Mouse (Mus musculus): ENCODE data around the gene Maged1.

DNA sequence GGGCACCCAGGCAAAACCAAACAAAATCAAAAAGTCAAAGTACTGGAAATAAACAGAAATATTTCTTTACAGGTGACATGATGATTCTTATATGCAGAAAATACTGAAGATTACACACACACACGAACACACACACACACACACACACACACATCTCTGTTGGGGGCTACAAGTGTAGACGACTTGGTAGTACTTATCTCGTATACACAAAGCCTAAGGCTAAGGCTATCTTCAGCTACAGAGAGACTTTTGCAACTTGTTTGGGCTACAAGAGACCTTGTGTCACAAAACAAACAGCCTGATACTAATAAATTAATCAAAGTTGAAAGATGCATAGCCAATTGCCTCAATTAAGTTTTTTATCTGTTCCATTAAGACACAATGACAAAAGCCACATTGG, 19.8 kb downstream of the Maged1 start:
- TF ChIP-seq POLR2A (IDR thresholded peaks at IDR 0.05; ENCODE audit: insufficient read depth, low read depth, low read length) (no peak), CTCF (IDR thresholded peaks at IDR 0.05) (no peak)

All from heart, adult 2 months (tissue).